Comparison of ENCODE assay signal across 27 mouse cellular contexts in genomic region chr11:120883601-120884000, GRCm38 (mm10). TPM values are rescaled to one million over a fixed set of nuclear protein-coding genes. Genes with fewer than 3 reads are reported as not detected.
DNase-seq lines count a peak whose midpoint lies in the region; ATAC-seq and TF ChIP-seq lines count a peak whose summit lies in the region.
"Had no signal": no experiment of that assay in that cellular context is flagged by ENCODE, and none has a peak within 500 bp of the region (broad histone marks: within the 10 kb centered on the region; RNA-seq: fewer than 3 reads in every experiment).

No protein-coding gene starts in this region.

- no peak overlapping the region for H3K4me2 ChIP-seq in kidney, embryonic 14.5 days (replicated peaks; ENCODE audit: low read depth, low read length)
- no peak overlapping the region for H3K4me2 ChIP-seq in forebrain, embryonic 16.5 days (ENCODE audit: low read length)
- H3K4me2 ChIP-seq: embryonic facial prominence, embryonic 13.5 days; forebrain, embryonic 12.5 days; forebrain, embryonic 15.5 days; heart, embryonic 11.5 days; hindbrain, embryonic 13.5 days had no signal

- H3K4me1 ChIP-seq in kidney, adult 2 months (ENCODE audit: control insufficient read depth, insufficient read depth, low read length): peaks cover 4% of the 10 kb centered on the region; the same call in 1 of the 2 replicates
- no peaks in the 10 kb centered on the region for H3K4me1 ChIP-seq in kidney, embryonic 14.5 days (ENCODE audit: control insufficient read depth, insufficient read depth, low read length)
- H3K4me1 ChIP-seq in forebrain, embryonic 16.5 days (replicated peaks; ENCODE audit: control insufficient read depth, insufficient read depth, low read length): no peaks in the 10 kb centered on the region
- H3K4me1 ChIP-seq: embryonic facial prominence, embryonic 10.5 days; embryonic facial prominence, embryonic 13.5 days; forebrain, embryonic 12.5 days; forebrain, embryonic 15.5 days; hindbrain, embryonic 13.5 days had no signal

- no peak for ATAC-seq in kidney, embryonic 14.5 days (ENCODE audit: low FRiP score, low TSS enrichment)
- peak; percentile 40; the same call in 1 of the 2 replicates for ATAC-seq in megakaryocyte, adult 5-6 weeks (ENCODE audit: poor library complexity, severe bottlenecking)
- ATAC-seq in forebrain, embryonic 16.5 days: no peak
- ATAC-seq: CD4-positive, CD25-positive, alpha-beta regulatory T cell, adult 4 months; forebrain, embryonic 15.5 days; hindbrain, embryonic 16.5 days had no signal

- no peaks in the 10 kb centered on the region for H3K9me3 ChIP-seq in kidney, embryonic 14.5 days (ENCODE audit: control insufficient read depth, low read length)
- H3K9me3 ChIP-seq in forebrain, embryonic 16.5 days (ENCODE audit: control insufficient read depth, low read length): no peaks in the 10 kb centered on the region
- H3K9me3 ChIP-seq: embryonic facial prominence, embryonic 13.5 days; forebrain, embryonic 15.5 days; hindbrain, embryonic 13.5 days had no signal

- no peaks in the 10 kb centered on the region; the same call in 1 of the 2 replicates for H3K36me3 ChIP-seq in kidney, adult 2 months (ENCODE audit: control insufficient read depth, insufficient read depth, low read length)
- H3K36me3 ChIP-seq in kidney, embryonic 14.5 days (ENCODE audit: control insufficient read depth, insufficient read depth, low read length): peaks cover 33% of the 10 kb centered on the region; the same call in 1 of the 2 replicates
- peaks cover 10% of the 10 kb centered on the region; the same call in 1 of the 2 replicates for H3K36me3 ChIP-seq in forebrain, embryonic 16.5 days (ENCODE audit: control insufficient read depth, insufficient read depth)

- H3K27ac ChIP-seq in kidney, adult 2 months (ENCODE audit: insufficient read depth, low read depth, low read length): peak overlapping the region; percentile 47; the same call in 1 of the 2 replicates
- H3K27ac ChIP-seq in kidney, embryonic 14.5 days (ENCODE audit: low read depth, low read length): no peak overlapping the region
- no peak overlapping the region for H3K27ac ChIP-seq in forebrain, embryonic 16.5 days (ENCODE audit: low read length)
- H3K27ac ChIP-seq: embryonic facial prominence, embryonic 10.5 days; embryonic facial prominence, embryonic 13.5 days; forebrain, embryonic 12.5 days; forebrain, embryonic 15.5 days; heart, adult 2 months; hindbrain, embryonic 10.5 days; hindbrain, embryonic 13.5 days had no signal

- DNase-seq in kidney, adult 2 months: no peak
- DNase-seq in kidney, postnatal 36 days: peak; percentile 28 to 36
- no peak for DNase-seq in kidney, postnatal 14 days
- DNase-seq in retina, postnatal 1 day: no peak
- DNase-seq: adrenal gland, adult 2 months; adrenal gland, postnatal 14 days; cerebellum, adult 11 months; cerebellum, adult 2 months; cerebellum, adult 9-11 months; cerebellum, postnatal 25 days; embryo, embryonic 11 days; gastrocnemius, postnatal 10 days; gastrocnemius, postnatal 36 days; heart, adult 2 months had no signal

- TF ChIP-seq POLR2A in kidney, adult 2 months (IDR thresholded peaks at IDR 0.05; ENCODE audit: low read depth, low read length): no peak

- H3K4me3 ChIP-seq in kidney, adult 2 months (ENCODE audit: insufficient read depth, low read depth, low read length): no peak overlapping the region
- H3K4me3 ChIP-seq in kidney, embryonic 14.5 days (ENCODE audit: low read length): no peak overlapping the region
- H3K4me3 ChIP-seq in forebrain, embryonic 16.5 days (replicated peaks; ENCODE audit: low read length): no peak overlapping the region
- H3K4me3 ChIP-seq: embryonic facial prominence, embryonic 10.5 days; embryonic facial prominence, embryonic 13.5 days; erythroblast, embryonic 14.5 days; forebrain, embryonic 12.5 days; forebrain, embryonic 15.5 days; heart, adult 2 months; hindbrain, embryonic 10.5 days; hindbrain, embryonic 13.5 days had no signal

- H3K27me3 ChIP-seq in kidney, adult 2 months (replicated peaks; ENCODE audit: control insufficient read depth, insufficient read depth, low read length): no peaks in the 10 kb centered on the region
- no peaks in the 10 kb centered on the region for H3K27me3 ChIP-seq in kidney, embryonic 14.5 days (ENCODE audit: control insufficient read depth, insufficient read depth, low read length)
- H3K27me3 ChIP-seq in forebrain, embryonic 16.5 days (replicated peaks; ENCODE audit: control insufficient read depth, insufficient read depth, low read length): no peaks in the 10 kb centered on the region
- H3K27me3 ChIP-seq: embryonic facial prominence, embryonic 13.5 days; forebrain, embryonic 12.5 days; forebrain, embryonic 15.5 days; hindbrain, embryonic 13.5 days had no signal

- TF ChIP-seq CTCF in kidney, adult 2 months (conservative IDR thresholded peaks at IDR 0.05; ENCODE audit: insufficient read depth, insufficient read length, low read depth, low read length): no peak

- H3K9ac ChIP-seq in kidney, embryonic 14.5 days (ENCODE audit: low read depth, low read length): no peak overlapping the region
- no peak overlapping the region for H3K9ac ChIP-seq in forebrain, embryonic 16.5 days (replicated peaks; ENCODE audit: low read depth, low read length)
- H3K9ac ChIP-seq: embryonic facial prominence, embryonic 13.5 days; forebrain, embryonic 12.5 days; forebrain, embryonic 15.5 days; hindbrain, embryonic 13.5 days had no signal

- 45% methylated on average over 3 of the region's 3 CpGs for WGBS in kidney, adult 2 months
- 94% methylated on average over 3 of the region's 3 CpGs for WGBS in kidney, embryonic 14.5 days
- WGBS in forebrain, embryonic 16.5 days: 95% methylated on average over 3 of the region's 3 CpGs

RNA-seq across cellular contexts. Expression of gene Ccdc57, which starts 49.1 kb away (rescaled TPM):
- 2.9 and 3.5 TPM in 2 replicates for polyA plus RNA-seq in kidney, adult 2 months (2012; rRNA removed)
- 5.0 and 9.2 TPM in 2 replicates for polyA plus RNA-seq in kidney, embryonic 14.5 days (2014; fragmentation: Nextera tagmentation; extraction: Ambion mirVana)
- 0.30 and 1.2 TPM in 2 replicates for total RNA-seq in megakaryocyte, adult 5-6 weeks (2015)
- total RNA-seq in megakaryocyte, adult 5-6 weeks (2017): 2.1 and 2.4 TPM in 2 replicates
- 7.3 and 8.8 TPM in 2 replicates for polyA plus RNA-seq in forebrain, embryonic 16.5 days (2015; fragmentation: Nextera tagmentation; extraction: Ambion mirVana)

RNA-seq across cellular contexts. Expression of gene Fasn, which starts 59.3 kb away (rescaled TPM):
- 936 and 1,244 TPM in 2 replicates for polyA plus RNA-seq in kidney, adult 2 months (2012; rRNA removed)
- 54.9 and 79.9 TPM in 2 replicates for polyA plus RNA-seq in kidney, embryonic 14.5 days (2014; fragmentation: Nextera tagmentation; extraction: Ambion mirVana)
- 14.0 and 19.2 TPM in 2 replicates for total RNA-seq in megakaryocyte, adult 5-6 weeks (2015)
- 10.5 and 13.3 TPM in 2 replicates for total RNA-seq in megakaryocyte, adult 5-6 weeks (2017)
- 92.0 and 97.4 TPM in 2 replicates for polyA plus RNA-seq in forebrain, embryonic 16.5 days (2015; fragmentation: Nextera tagmentation; extraction: Ambion mirVana)

Comparison
In these comparisons a context has a peak if more than half of its experiments do, and no peak if none do; other contexts are left out.
1. DNase-seq: peak in kidney, postnatal 36 days (2 of 2); none in kidney, adult 2 months (single experiment), kidney, postnatal 14 days (single experiment) and retina, postnatal 1 day (single experiment).